Mouse (Mus musculus): ENCODE results near the gene Timm10b.

- no peak for TF ChIP-seq CTCF (IDR thresholded peaks at IDR 0.05; ENCODE audit: borderline replicate concordance, insufficient read depth, low read length)
- no peak for TF ChIP-seq POLR2A (IDR thresholded peaks at IDR 0.05; ENCODE audit: low read depth, low read length)
Measured at GRCm38 (mm10) chr7:105621646-105622292, 18.1 kb upstream of the Timm10b start.

All from embryonic fibroblast, embryonic 13.5 days (primary cell).